Mouse (Mus musculus) liver, adult 2 months (tissue): ENCODE results near the gene Prrt1.

ENCODE experiments used
- CTCF ChIP-seq: fragments of 200-500 bp; IDR thresholded peaks from 2 replicates; pipeline ENCODE4 v1.5.1; 2011; ENCODE audit warnings: low read depth, low read length, control low read depth
- POLR2A ChIP-seq: fragments of 200-500 bp; IDR thresholded peaks from 2 replicates; pipeline ENCODE4 v1.6.1; 2011; ENCODE audit warnings: low read length, control low read depth; ENCODE audit not compliant: insufficient read depth; ENCODE audit errors: extremely low read depth

- TF ChIP-seq CTCF: no peak
- TF ChIP-seq POLR2A: no peak
These were observed 39.0 kb upstream of the Prrt1 start for GRCm38 (mm10) chr17:34590154-34590987.
